Mouse (Mus musculus): ENCODE measurements at regions not wholly inside any gene's neighbourhood (a gene's known extent, or its start where the extent isn't known, plus 50 kb on each side); places are given as distances from the start of the nearest gene placed in this dataset.

- no peak overlapping the region for H3K4me2 ChIP-seq (ENCODE audit: low read length)
- H3K4me1 ChIP-seq (ENCODE audit: control insufficient read depth in 2 of 2, insufficient read depth in 2 of 2, low read length in 2 of 2) = no peaks in the 10 kb centered on the region
- H3K36me3 ChIP-seq (ENCODE audit: control insufficient read depth, insufficient read depth, low read length) = no peaks in the 10 kb centered on the region
- H3K9ac ChIP-seq (ENCODE audit: low read length) = no peak overlapping the region
- H3K9me3 ChIP-seq (ENCODE audit: control insufficient read depth, low read length) = no peaks in the 10 kb centered on the region
- no peak overlapping the region for H3K27ac ChIP-seq (replicated peaks in 1 of 2; ENCODE audit: control insufficient read depth in 1 of 2, insufficient read depth in 1 of 2, low read depth in 2 of 2, low read length in 2 of 2)
- H3K27me3 ChIP-seq (ENCODE audit: control insufficient read depth, insufficient read depth, low read length) = no peaks in the 10 kb centered on the region
- H3K4me3 ChIP-seq (ENCODE audit: control insufficient read depth in 1 of 2, insufficient read depth in 1 of 2, low read depth in 1 of 2, low read length in 2 of 2) = no peak overlapping the region
- no peak for ATAC-seq (ENCODE audit: insufficient number of reproducible peaks, insufficient read depth, low FRiP score, low read depth)
- WGBS = 81% methylated on average over 3 of the region's 3 CpGs
These were observed 118.8 kb upstream of the Rapgef5 start for GRCm38 (mm10) chr12:117397512-117397911.

DNA sequence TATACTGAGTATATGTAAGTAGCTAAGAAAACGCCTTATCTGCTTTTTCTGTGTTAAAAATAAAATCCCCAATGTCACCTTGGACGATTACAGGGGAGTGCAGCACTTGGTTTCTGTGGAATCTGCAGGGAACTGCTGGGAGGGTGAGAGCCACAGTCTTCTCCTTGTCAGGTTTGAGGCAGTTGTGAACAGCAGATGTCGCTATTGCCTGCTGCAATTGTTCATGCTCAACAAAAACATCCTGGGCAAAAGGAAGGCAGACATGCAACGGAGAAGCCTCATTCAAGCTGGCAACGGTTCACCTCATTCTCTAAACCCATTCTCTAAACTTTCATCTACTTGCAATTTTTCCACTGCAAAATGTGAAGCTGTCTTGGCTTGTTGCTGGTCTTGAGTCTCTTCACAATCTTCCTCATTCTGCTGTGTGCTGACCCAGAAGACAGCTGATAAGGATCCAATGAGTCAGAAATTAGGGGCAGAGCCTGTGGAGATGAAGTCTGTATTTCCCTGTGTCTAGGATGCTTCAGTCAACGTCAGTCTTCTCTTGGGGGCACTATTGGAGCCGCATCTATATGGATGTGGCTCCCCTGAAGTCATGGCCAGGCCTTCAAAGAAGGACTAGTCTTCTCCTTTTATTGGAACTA, 112.6 kb upstream of the Rapgef5 start:
- WGBS = 10% methylated on average over 7 of the region's 7 CpGs
- no peaks in the 10 kb centered on the region for H3K36me3 ChIP-seq (ENCODE audit: control insufficient read depth, insufficient read depth, low read length)
- no peak overlapping the region for H3K9ac ChIP-seq (ENCODE audit: low read length)
- H3K4me2 ChIP-seq (ENCODE audit: low read length) = no peak overlapping the region; the same call in 1 of the 2 replicates
- peaks cover 2 to 11% of the 10 kb centered on the region in 2 experiments; a peak in 3 of 4 replicates for H3K4me1 ChIP-seq (ENCODE audit: control insufficient read depth in 2 of 2, insufficient read depth in 2 of 2, low read length in 2 of 2)
- no peak overlapping the region; a peak in 1 of 4 replicates for H3K27ac ChIP-seq (replicated peaks in 1 of 2; ENCODE audit: control insufficient read depth in 1 of 2, insufficient read depth in 1 of 2, low read depth in 2 of 2, low read length in 2 of 2)
- no peaks in the 10 kb centered on the region for H3K9me3 ChIP-seq (ENCODE audit: control insufficient read depth, low read length)
- no peak for ATAC-seq (ENCODE audit: insufficient number of reproducible peaks, insufficient read depth, low FRiP score, low read depth)
- H3K27me3 ChIP-seq (ENCODE audit: control insufficient read depth, insufficient read depth, low read length) = no peaks in the 10 kb centered on the region
- H3K4me3 ChIP-seq (ENCODE audit: control insufficient read depth in 1 of 2, insufficient read depth in 1 of 2, low read depth in 1 of 2, low read length in 2 of 2) = no peak overlapping the region

DNA sequence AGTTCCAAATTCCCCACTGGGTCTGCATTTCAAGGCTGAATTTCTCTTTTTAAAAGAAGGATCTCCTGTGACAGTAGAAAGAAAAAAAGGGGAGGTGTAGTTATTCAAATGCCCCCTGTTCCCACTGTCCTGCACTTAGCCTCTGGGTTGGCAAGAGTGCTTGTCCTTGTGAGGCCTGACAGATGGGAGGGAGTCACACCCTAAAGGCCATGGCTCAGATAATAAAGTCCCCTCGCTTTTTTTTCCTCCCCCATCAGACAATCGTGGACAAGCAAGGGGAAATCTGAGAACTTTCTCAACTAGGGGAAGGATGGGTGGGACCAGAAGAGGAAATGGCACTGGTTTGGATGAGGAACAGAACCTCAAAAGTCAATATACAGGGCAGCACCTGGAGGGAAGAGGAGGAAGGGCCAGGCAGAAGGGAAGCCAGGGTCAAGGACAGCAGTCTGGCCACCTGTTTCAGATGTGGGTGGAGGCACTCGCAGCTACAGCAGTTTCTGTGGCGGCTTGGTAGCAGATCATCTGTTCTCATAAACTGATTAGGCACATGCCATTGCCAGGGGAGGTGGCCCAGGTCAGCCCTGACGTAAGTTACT, 112.0 kb upstream of the Rapgef5 start:
- no peaks in the 10 kb centered on the region for H3K9me3 ChIP-seq (ENCODE audit: control insufficient read depth, low read length)
- H3K4me3 ChIP-seq (ENCODE audit: control insufficient read depth in 1 of 2, insufficient read depth in 1 of 2, low read depth in 1 of 2, low read length in 2 of 2) = no peak overlapping the region
- ATAC-seq (ENCODE audit: insufficient number of reproducible peaks, insufficient read depth, low FRiP score, low read depth) = no peak
- H3K4me2 ChIP-seq (ENCODE audit: low read length) = no peak overlapping the region; the same call in 1 of the 2 replicates
- 0 out of 4 replicates have a peak overlapping the region, but pooled peaks of 1 of the 2 experiments have one; percentile 15 for H3K27ac ChIP-seq (replicated peaks in 1 of 2; ENCODE audit: control insufficient read depth in 1 of 2, insufficient read depth in 1 of 2, low read depth in 2 of 2, low read length in 2 of 2)
- WGBS = 28% methylated on average over 5 of the region's 5 CpGs
- no peak overlapping the region for H3K9ac ChIP-seq (ENCODE audit: low read length)
- no peaks in the 10 kb centered on the region for H3K27me3 ChIP-seq (ENCODE audit: control insufficient read depth, insufficient read depth, low read length)
- no peaks in the 10 kb centered on the region for H3K36me3 ChIP-seq (ENCODE audit: control insufficient read depth, insufficient read depth, low read length)
- H3K4me1 ChIP-seq (ENCODE audit: control insufficient read depth in 2 of 2, insufficient read depth in 2 of 2, low read length in 2 of 2) = peaks cover 2 to 11% of the 10 kb centered on the region in 2 experiments; a peak in 3 of 4 replicates

DNA sequence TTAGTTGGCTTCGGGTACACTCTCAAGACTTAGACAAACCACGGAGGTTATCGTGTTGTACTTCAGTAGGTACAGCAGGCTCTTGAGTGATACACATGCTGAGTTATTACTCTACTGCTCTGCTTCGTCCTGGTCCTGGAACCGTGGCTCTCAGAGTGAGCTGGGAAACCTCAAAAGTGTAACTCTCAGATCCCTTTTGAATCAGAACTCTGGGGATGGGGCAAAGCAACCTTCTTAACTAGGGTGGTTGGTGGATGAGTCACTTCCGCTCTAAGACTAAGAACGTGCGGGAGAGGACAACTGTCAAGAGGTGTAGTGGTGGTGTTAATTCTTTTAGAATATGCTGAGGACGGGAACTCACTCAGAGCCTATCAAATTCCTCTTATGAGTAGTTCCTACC, 109.4 kb upstream of the Rapgef5 start:
- no peaks in the 10 kb centered on the region for H3K9me3 ChIP-seq (ENCODE audit: control insufficient read depth, low read length)
- no peak for ATAC-seq (ENCODE audit: insufficient number of reproducible peaks, insufficient read depth, low FRiP score, low read depth)
- 70% methylated on average over 9 of the region's 9 CpGs for WGBS
- H3K4me1 ChIP-seq (ENCODE audit: control insufficient read depth in 2 of 2, insufficient read depth in 2 of 2, low read length in 2 of 2) = peaks cover 11 to 25% of the 10 kb centered on the region in 2 experiments
- no peak overlapping the region for H3K27ac ChIP-seq (replicated peaks in 1 of 2; ENCODE audit: control insufficient read depth in 1 of 2, insufficient read depth in 1 of 2, low read depth in 2 of 2, low read length in 2 of 2)
- H3K4me3 ChIP-seq (ENCODE audit: control insufficient read depth in 1 of 2, insufficient read depth in 1 of 2, low read depth in 1 of 2, low read length in 2 of 2) = no peak overlapping the region
- H3K27me3 ChIP-seq (ENCODE audit: control insufficient read depth, insufficient read depth, low read length) = no peaks in the 10 kb centered on the region
- H3K9ac ChIP-seq (ENCODE audit: low read length) = no peak overlapping the region
- H3K4me2 ChIP-seq (ENCODE audit: low read length) = no peak overlapping the region
- H3K36me3 ChIP-seq (ENCODE audit: control insufficient read depth, insufficient read depth, low read length) = no peaks in the 10 kb centered on the region

- 38% methylated on average over 1 of the region's 1 CpGs for WGBS
- 0 out of 2 replicates have a peak, but pooled peaks have one; percentile 50 for ATAC-seq (ENCODE audit: insufficient number of reproducible peaks, insufficient read depth, low FRiP score, low read depth)
- no peaks in the 10 kb centered on the region for H3K27me3 ChIP-seq (ENCODE audit: control insufficient read depth, insufficient read depth, low read length)
- no peak overlapping the region for H3K9ac ChIP-seq (ENCODE audit: low read length)
- H3K4me3 ChIP-seq (ENCODE audit: control insufficient read depth in 1 of 2, insufficient read depth in 1 of 2, low read depth in 1 of 2, low read length in 2 of 2) = no peak overlapping the region
- no peaks in the 10 kb centered on the region for H3K9me3 ChIP-seq (ENCODE audit: control insufficient read depth, low read length)
- H3K36me3 ChIP-seq (ENCODE audit: control insufficient read depth, insufficient read depth, low read length) = no peaks in the 10 kb centered on the region
- peak overlapping the region; percentile 31 to 53; a peak in 3 of 4 replicates for H3K27ac ChIP-seq (replicated peaks in 1 of 2; ENCODE audit: control insufficient read depth in 1 of 2, insufficient read depth in 1 of 2, low read depth in 2 of 2, low read length in 2 of 2)
- H3K4me1 ChIP-seq (ENCODE audit: control insufficient read depth in 2 of 2, insufficient read depth in 2 of 2, low read length in 2 of 2) = peaks cover 15 to 25% of the 10 kb centered on the region in 2 experiments
- H3K4me2 ChIP-seq (ENCODE audit: low read length) = no peak overlapping the region
These were observed 105.7 kb upstream of the Rapgef5 start for GRCm38 (mm10) chr12:117410604-117411003.

DNA sequence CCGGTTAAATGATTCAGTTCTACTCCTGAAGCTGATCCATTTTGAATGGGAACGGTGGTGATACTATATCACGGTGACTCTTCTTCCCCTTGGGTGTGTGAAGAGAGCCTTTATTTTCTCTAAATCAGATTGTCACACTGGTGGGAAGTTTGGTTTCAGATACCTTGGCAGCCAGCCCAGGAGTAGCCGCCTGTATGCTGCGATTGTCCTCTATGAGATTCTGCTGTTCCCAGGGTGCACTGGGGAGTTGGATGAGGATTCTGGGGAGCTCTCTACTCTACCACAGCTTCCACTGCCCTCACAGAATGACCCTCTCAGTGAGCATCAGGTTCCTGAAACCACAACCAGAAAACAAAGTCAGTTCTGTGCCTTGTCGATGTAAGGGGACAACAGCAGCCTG, 104.0 kb upstream of the Rapgef5 start:
- H3K4me2 ChIP-seq (ENCODE audit: low read length) = no peak overlapping the region
- ATAC-seq (ENCODE audit: insufficient number of reproducible peaks, insufficient read depth, low FRiP score, low read depth) = no peak
- no peak overlapping the region for H3K9ac ChIP-seq (ENCODE audit: low read length)
- H3K4me1 ChIP-seq (ENCODE audit: control insufficient read depth in 2 of 2, insufficient read depth in 2 of 2, low read length in 2 of 2) = peaks cover 15 to 25% of the 10 kb centered on the region in 2 experiments
- no peak overlapping the region for H3K4me3 ChIP-seq (ENCODE audit: control insufficient read depth in 1 of 2, insufficient read depth in 1 of 2, low read depth in 1 of 2, low read length in 2 of 2)
- WGBS = 41% methylated on average over 6 of the region's 6 CpGs
- H3K36me3 ChIP-seq (ENCODE audit: control insufficient read depth, insufficient read depth, low read length) = no peaks in the 10 kb centered on the region
- no peaks in the 10 kb centered on the region for H3K27me3 ChIP-seq (ENCODE audit: control insufficient read depth, insufficient read depth, low read length)
- H3K27ac ChIP-seq (replicated peaks in 1 of 2; ENCODE audit: control insufficient read depth in 1 of 2, insufficient read depth in 1 of 2, low read depth in 2 of 2, low read length in 2 of 2) = peak overlapping the region; percentile 37 to 52; a peak in 2 of 4 replicates
- no peaks in the 10 kb centered on the region for H3K9me3 ChIP-seq (ENCODE audit: control insufficient read depth, low read length)

GRCm38 (mm10) chr12:117412779-117413505, 103.3 kb upstream of the Rapgef5 start:
- H3K9ac ChIP-seq (ENCODE audit: low read length) = no peak overlapping the region
- 23% methylated on average over 2 of the region's 2 CpGs for WGBS
- H3K4me1 ChIP-seq (ENCODE audit: control insufficient read depth in 2 of 2, insufficient read depth in 2 of 2, low read length in 2 of 2) = peaks cover 15 to 25% of the 10 kb centered on the region in 2 experiments
- peak overlapping the region; percentile 37 to 52; a peak in 2 of 4 replicates for H3K27ac ChIP-seq (replicated peaks in 1 of 2; ENCODE audit: control insufficient read depth in 1 of 2, insufficient read depth in 1 of 2, low read depth in 2 of 2, low read length in 2 of 2)
- no peak overlapping the region for H3K4me2 ChIP-seq (ENCODE audit: low read length)
- H3K36me3 ChIP-seq (ENCODE audit: control insufficient read depth, insufficient read depth, low read length) = no peaks in the 10 kb centered on the region
- H3K4me3 ChIP-seq (ENCODE audit: control insufficient read depth in 1 of 2, insufficient read depth in 1 of 2, low read depth in 1 of 2, low read length in 2 of 2) = no peak overlapping the region
- no peaks in the 10 kb centered on the region for H3K27me3 ChIP-seq (ENCODE audit: control insufficient read depth, insufficient read depth, low read length)
- ATAC-seq (ENCODE audit: insufficient number of reproducible peaks, insufficient read depth, low FRiP score, low read depth) = no peak
- no peaks in the 10 kb centered on the region for H3K9me3 ChIP-seq (ENCODE audit: control insufficient read depth, low read length)

Data from heart, embryonic 14.5 days (tissue).